Mouse (Mus musculus) right cerebral cortex, postnatal 25 days (tissue): ENCODE data around the gene Vangl2.
"Not testable (repeated sequence)": the region's sequence is repeated elsewhere in the genome, so short reads cannot be mapped to it uniquely, and the experiment has no call there.

Experiments
- DNase-seq: peaks from one replicate; pipeline ENCODE4 v3.0.0; 2022

The Vangl2 gene

DNA sequence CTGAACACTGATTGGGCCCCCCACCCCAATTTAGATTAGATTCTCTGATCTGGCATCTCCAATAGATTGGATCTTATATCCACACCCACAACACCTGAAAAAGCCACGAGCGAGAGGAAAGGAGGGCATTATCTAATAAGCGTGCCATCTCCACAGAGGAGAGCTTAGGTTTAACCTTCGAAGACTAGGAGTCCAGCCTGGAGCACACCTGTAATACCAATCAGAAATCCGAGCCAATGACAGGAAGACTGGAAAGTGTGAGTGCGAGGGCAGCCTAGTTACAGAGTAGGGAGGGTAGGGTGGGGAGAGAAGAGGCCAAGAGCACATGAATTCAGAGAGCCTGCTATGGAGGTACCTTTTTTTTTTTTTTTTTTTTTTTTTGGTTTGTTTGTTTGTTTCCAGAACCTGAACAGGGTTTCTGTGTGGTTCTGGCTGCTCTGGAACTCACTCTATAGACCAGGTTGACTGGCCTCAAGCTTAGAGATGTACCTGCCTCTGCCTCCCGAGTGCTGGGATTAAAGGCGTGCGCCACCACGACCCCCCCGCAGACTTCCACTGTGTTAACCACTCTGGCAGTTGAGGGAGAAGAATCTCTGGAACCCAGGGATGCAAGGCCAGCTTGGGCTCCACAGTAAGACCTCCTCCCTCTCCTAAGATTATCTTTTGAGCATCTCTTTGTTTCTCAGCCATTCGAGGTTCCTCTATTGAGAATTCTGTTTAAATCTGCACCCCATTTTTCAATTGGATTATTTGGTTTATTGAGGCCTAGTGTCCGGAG lies 29.2 kb downstream of the Vangl2 start:
- DNase-seq: no peak

DNA sequence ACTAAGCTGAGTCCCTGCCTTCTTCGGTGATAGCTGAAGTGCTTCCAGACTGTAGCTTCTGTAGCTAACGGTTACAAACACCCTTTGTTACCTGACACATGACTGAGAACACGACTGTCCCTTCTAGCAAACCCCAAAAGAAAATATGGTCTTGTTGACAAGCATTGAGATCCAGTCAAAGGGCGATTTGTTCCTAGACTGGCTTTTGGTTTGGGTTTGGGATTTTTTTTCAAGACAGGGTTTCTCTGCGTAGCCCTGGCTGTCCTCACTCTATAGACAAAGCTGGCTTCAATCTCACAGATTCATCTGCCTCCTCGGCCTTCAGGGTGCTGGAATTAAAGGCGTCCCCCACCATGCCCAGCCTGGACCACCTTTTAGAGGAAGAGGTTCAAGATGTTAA lies 31.5 kb downstream of the Vangl2 start:
- DNase-seq: no peak

DNA sequence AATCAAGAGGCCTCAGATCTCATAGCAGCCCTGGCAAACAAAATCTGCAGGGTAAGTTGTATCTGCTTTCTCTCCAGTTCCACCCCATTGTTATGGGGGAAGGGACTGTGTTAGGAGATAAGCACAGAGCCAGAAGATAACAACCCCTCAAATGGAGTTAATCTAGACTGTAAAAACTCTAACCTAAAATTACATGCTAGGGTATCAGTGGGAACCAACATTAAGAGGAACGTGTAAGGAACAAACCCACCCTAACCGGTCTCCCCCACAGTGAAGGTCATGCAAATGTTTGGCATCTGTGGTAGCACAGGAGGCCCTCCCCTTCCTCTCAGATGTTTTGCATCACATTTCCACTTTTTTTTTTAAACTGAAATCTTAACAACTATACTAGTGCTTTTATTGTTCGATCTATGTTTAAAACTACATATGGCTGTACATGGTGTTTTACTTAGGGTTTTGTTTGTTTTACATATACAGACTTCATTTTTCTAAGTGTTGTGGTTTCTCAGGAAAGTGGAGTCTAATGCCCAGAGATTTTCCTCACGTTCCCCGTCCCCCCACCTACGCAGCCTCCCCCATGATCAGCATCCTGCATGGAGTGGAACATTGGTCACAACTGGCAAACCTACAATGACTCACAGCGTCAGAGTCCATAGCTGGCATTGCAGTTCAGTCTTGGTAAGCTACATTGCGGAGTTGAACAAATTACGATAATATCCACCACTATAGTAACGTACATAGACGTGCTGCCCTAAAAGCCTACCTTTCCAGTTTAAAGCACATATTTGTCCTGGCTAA lies 33.1 kb downstream of the Vangl2 start:
- DNase-seq: no peak

DNA sequence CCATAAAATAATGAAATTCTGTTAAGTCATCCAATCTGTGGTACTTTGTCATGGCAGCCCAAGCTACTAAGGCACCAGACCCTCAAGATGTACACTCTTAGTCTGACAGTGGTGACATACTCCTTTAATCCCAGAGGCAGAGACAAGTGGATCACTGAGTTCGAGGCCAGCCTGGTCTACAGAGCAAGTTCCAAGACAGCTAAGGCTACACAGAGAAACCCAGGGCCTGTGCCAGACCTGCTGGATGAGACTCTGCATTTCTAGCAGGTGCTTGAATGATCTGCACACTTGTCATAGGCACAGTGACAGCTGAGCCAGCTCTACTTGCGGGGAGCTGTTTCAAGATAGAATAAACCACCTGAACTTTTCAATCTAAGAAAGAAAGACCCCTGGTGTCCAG lies 33.7 kb downstream of the Vangl2 start:
- no peak for DNase-seq

DNA sequence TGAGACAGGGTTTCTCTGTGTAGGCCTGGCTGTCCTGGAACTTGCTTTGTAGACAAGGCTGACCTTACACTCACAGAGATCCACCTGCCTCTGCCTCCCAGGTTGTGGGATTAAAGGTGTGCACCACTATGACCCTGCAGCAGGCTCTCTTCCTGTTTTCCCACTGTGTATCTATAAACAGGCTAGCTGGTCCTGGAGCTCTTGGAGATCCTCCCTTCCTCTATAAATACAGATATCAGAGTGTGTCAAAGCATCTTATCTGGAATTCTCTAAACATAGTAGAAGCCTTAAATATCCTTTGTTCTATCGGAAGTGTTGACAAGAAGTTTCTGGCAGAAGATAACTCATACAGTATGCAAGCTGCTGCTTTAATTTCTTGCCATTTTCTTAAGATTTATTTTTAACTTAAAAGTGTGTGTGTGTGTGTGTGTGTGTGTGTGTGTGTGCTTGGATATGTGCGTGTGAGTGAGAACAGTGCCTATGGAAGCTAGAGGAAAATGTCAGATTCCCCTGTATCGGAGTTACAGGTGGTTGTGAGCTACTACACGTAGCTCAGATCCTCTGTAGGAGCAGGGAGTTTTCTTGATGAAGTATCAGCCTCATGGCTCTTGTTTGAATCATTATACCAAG lies 35.2 kb downstream of the Vangl2 start:
- no peak for DNase-seq

DNA sequence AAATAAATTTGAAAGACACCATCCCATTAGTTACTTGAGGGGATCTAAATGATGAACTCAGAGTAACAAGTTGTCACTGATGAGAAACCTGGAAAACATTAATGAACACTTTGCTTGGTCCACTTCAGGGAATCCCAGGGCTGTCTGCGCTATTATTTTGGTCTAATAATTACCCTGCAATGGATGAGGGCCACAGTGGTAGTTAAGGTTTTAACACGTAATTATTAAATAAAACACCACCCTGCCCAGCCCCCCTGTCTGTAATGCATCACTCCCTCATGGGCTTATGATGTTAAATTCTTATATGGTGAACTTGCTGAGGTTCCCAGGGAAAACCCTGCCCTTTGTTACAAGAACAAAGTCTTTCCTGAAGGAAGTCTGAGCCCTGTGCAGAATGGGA lies 36.4 kb downstream of the Vangl2 start:
- DNase-seq: no peak

DNA sequence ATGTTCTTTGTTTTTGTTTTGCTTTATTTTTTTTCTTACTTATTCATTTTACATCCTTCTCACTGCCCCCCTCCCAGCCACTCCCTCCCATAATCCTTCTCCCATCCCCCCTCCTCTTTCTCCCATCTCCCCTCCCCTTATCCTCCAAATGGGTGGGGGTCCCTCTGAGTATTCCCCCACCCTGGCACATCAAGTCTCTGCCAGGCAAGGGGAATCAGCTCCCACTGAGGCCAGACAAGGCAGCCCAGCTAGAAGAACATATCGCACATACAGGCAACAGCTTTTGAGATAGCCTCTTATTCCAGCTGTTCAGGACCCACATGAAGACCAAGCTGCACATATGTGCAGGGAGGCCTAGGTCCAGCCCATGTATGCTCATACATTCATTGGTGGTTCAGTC lies 44.1 kb downstream of the Vangl2 start:
- DNase-seq: no peak

DNA sequence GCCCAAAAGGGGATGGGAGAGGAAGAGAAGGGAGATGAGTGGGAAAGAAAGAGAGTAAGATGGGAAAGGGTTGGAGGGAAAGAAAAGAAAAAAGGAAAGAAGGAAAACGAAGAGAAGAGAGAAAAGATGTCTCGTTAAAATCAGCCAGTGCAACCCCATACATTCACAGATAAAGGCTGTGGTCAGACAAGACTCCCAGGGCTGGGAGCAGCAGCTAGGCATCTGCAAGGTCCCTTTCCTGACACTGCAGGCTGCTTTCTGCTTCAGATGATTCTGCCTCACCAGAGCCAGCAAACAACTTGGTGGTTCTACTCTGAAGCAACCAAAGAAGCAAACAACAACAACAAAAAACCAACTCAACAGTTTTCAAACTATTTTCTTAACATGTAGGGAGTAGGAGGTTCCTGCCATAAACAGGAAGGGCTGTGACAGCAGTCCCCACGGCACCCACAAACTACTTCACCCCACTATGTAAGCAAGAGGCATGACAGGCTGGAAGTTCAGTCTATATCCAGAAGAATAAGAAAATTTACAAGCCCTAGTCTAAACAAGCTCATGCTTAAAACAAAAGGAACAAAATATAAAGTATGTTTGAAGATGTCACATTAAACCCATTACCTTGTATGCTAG lies 44.8 kb downstream of the Vangl2 start:
- DNase-seq: no peak

DNA sequence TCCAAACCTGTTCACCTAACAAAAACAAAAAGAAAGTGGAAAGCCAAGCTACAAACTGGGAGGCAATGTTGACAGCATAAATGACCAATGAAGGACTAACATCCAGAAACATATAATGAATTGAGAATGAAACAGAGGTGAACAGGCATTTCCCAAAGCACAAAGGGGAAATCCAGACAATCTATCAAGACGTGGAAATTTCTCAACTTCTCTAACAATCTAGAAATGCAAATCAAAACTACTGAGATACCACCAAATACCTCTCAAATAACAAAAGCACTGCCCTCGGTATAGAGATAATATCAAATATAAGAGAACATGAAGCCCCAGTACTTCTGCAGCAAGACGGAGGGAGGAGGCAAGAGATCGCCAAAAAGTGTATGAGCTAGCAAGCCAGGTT lies 45.5 kb downstream of the Vangl2 start:
- no peak for DNase-seq

DNA sequence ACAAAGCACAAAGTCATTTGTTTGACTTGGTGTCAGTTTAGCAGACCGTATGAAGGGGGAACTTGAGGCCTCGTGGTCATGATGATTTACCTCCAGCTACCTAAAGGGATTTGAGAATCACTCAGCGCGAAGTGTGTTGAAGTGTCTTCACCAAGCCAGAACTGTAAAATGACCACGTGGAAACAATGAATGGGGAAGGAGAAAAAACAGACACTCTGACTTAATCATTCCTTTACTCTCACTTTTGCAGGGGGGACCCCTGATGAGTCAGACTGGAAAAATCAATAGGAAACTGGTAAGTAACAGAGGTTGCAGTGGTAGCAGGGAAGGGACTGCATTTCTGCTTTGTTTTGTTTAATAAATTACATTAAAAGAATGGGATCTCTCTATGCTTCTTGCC lies 46.1 kb downstream of the Vangl2 start:
- DNase-seq: no peak

DNA sequence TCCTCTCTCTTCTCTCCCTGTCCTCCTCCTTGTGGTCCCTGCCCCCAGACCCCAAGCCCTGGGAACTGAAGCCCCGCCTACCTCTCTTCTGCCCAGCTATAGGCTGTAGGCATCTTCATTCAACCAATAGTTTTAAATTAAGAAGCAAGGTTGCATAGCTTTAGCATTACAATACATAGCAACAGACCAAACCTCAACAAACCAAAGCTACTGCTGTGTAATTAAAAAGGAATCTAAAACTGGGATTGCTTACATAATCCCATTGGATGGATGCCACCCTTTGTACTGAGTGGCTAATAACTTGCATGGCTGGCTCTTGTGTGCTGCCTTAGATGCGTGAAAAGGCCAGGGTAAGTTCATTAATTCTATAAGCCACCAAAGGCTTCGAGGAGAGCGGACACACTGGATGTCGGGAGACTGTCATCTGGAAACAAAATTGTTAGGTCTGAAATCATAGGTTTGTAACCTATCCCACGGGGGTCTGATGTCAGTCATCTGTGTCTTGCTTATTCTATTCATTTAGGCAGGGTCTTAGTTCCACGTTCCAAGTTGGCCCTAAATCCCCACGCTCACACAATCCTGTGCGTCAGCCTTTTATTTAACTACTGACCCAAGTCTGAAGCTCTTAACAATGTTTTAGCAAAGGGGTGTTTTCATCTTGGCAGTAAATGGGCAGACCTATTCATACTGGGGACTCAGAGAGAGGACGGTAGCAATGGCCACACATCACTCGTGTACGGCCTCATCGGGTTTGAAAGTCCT lies 48.1 kb downstream of the Vangl2 start:
- DNase-seq: no peak

DNA sequence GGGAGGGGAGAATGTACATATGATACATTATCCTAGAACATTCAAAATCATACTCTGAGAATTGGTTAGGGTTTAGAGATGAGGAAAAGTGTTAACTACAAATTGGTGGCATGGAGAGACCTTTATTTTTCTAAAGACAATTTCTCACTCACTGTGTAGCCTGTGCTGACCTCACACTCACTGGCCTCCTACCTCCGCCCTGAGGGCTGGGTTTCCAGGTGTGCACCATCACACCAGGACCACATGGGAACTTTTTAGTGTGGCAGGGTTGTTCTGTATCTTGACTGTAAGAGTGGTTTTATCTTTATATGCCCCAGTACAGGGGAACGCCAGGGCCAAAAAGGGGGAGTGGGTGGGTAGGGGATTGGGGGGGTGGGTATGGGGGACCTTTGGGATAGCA lies 50.4 kb downstream of the Vangl2 start:
- DNase-seq: no peak

DNA sequence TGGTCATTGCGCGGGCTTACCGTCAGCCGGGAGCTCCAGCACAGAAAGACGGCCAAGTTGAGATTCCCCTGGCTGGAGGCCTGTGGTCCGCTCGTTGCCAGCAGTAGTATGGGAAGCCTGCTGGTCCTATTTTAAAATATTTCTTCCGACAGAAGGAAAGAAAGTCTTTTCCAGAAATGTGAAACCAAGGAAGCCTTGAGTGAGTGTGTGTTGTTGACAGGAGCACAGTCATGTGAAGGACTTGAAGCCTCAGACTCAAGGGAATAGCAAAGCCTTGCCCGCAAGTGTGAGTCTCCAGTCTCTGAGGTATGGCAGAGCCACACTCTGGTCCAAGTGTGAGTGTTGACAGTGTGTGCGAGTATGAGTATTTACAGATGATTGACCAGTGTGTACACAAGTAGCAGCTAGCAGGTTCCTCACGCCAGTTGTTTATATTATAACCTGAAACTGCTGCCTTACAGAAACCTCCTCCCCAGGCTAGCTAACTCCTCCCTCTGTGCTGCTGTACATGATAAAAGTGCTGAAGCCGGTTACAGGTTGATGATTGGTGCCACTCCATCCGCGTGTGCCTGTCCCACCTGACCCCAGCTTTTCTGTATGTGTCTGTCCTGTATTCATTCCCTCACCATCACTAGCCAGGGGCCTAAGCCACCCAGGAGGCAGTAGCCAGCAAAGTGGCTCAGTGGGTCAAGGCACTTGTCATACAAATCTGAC lies 51.3 kb downstream of the Vangl2 start:
- no peak for DNase-seq

DNA sequence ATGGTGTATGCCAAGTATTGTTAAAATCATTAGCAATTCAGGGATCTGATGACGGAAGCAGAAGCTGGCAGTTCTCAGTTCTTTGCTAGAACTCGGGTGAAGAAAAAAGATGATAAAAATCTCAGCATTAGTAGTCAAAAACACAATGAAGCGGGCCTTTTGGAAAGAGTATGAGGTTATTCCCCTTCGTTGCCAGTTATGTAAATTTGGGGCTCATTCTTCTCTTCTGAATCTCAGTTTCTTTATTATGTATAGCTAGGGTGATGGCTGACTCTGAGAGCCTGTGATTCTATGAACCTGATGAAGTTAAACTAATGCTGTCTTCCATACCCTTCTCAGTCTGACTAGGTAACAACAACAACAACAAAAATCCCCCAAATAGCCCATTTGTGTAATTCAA lies 52.4 kb downstream of the Vangl2 start:
- DNase-seq: no peak

DNA sequence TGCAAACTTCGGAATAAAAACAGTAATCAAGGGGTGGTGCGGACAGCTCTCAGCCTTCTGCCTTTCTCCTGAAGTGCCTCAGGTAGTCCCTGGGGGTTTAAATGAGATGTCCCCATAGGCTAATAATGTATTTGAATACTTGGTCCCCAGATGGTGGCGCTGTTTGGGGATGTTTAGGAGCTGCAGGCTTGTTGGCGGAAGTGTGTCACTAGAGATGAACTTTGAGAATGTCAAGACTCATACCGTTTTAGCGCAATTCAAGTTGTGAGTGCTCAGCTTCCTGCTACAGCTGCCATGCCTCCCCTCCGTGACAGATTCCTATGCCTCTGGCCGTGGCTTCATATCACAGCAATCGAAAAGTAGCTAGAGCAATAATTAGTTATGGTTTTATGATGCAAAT lies 52.9 kb downstream of the Vangl2 start:
- DNase-seq: no peak

DNA sequence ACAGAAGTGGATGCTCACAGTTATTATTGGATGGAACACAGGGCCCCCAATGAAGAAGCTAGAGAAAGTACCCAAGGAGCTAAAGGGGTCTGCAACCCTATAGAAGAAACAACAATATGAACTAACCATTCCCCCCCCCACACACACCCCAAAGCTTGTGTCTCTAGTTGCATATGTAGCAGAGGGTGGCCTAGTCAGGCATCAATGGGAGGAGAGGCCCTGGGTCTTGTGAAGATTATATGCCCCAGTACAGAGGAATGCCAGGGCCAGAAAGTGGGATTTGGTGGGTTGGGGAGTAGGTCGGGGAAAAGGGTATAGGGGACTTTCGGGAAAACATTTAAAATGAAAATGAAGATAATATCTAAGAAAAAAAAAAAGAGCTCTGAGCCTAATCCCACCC lies 53.9 kb downstream of the Vangl2 start:
- not testable (repeated sequence) for DNase-seq

DNA sequence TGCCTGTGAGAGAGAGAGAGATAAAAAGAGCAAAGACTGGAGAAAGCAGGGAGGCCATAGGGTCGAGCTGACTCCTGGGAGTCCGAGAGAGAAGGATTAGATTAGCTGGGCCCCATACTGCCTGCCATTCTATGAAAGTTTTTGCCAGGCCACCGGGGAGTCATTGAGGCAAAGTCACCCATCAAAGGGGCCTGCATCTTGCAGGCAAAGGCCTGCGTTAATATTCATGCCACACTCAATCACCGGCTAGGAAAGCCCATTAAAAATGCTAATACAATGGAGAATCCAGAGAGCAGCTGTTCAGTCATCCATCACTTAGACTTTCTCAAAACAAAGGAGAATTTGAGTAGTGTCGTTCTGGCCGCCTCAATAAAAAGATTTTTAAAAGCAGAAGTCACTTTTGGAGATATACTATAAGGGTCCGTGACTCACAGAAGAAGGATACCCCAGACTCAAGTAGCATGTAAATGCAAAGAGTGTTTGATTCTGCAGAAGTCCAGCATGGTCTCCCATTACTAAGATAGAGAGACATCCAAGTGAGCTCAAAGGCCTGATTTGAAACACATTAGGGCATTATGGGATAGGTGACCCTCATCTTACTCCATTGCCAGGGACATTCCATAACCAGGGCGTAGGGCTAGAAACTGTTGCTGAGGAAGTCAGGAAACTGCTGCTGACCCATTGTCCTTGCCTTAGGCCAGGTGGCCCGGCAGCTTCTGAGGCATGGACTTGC lies 57.2 kb downstream of the Vangl2 start:
- DNase-seq: no peak

DNA sequence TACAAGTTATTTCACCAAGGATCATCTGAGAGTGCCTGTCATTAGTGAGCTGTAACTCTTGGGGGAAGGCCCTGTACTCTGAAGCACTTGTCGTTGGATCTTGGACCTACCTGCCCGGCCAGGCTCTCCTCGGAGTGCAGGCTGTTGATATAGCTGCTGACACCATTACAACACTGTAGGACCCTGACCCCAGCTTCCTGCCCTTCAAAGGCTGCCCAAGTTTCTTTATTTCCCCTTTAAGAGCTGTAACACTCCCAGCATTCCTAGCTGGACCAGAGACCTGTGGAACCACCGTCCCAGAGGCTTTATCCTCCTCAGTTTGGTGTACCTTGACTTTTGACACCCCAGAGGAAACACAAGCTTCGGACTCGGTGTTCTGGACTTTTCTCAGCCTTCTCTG lies 59.0 kb downstream of the Vangl2 start:
- DNase-seq: no peak

DNA sequence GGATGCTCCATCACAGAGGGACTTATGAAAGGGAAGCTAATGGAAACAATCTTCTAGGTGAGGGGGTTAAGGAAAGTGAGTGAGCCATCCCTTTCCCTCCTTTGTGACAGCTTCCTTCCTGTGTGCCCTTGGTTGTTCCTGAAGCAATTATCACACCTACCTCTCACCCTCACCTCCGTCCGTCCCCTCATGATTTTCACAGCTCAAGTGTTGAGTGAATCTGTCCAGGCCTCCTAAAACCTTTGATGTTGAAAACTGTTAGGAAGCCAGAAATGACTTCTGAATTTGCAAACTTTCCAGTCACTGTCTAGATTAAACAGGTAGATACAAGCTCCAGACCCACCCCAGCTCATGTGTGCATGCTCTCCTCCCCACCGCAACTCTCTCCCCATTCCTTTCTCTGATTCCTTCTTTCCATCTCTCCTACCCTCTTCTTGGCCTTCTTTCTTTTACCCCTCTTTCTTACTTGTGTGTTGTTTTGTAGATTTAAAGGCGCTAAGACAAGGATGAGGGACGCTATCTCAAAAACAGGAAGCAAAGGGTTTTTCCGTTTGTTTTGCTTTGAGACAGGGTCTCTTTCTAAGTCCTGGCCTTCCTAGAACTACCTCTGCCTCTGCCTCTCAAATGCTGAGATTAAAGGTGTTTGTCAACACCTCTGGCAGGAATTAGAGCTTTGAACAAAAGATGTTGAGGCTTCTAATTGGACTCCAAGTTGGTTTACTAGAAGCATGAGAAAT lies 62.0 kb downstream of the Vangl2 start:
- DNase-seq: no peak

DNA sequence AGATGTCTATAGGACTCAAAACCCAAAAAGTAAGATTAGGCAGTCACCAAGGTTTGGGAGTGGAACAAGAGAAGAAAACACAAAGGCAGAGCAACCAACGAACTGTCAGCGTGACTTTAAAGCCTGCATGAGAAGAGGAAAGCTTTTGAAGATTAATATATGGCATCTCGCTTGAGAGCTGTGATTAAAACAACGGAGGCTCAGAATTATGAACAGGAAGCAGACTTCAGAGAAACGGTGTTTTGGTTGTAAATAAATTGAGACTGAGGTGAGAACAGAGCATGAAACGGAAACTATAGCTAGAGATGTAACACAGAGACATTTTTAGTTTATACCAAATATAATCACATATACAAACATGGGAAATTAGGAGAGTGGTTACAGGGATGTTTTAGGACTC lies 64.6 kb downstream of the Vangl2 start:
- DNase-seq: no peak

DNA sequence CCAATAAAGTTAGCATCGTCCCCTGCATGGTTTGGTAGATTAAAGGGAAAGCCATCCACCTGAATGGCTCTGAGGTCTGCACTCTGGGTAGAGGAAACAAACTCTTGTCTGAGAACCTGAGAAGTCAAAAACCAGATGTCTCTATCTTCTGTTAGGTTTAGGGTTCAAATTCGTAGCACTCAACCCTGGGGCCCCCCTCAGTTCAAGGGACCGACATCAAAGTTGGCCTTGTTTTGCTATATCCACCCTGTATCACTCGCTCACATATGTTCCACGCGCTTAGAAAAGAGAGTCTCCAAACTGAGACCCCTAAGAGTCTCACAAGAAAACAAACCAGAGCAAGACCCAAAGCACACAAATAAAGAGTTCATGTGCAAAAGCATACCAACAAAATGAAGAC lies 66.5 kb downstream of the Vangl2 start:
- no peak for DNase-seq
